Mouse (Mus musculus) olfactory bulb, adult 2 months (tissue): Measurements from ENCODE around the gene Klf13.

Source experiments
- CTCF ChIP-seq: fragments of 200-500 bp; IDR thresholded peaks from 2 replicates; pipeline ENCODE4 v1.5.1; 2012; ENCODE audit warnings: low read depth, mild to moderate bottlenecking, low read length, moderate library complexity; ENCODE audit not compliant: insufficient read depth
- POLR2A ChIP-seq: fragments of 200-500 bp; IDR thresholded peaks from 2 replicates; pipeline ENCODE4 v1.6.1; 2012; ENCODE audit warnings: mild to moderate bottlenecking, low read depth, low read length, moderate library complexity; ENCODE audit not compliant: insufficient read depth

DNA sequence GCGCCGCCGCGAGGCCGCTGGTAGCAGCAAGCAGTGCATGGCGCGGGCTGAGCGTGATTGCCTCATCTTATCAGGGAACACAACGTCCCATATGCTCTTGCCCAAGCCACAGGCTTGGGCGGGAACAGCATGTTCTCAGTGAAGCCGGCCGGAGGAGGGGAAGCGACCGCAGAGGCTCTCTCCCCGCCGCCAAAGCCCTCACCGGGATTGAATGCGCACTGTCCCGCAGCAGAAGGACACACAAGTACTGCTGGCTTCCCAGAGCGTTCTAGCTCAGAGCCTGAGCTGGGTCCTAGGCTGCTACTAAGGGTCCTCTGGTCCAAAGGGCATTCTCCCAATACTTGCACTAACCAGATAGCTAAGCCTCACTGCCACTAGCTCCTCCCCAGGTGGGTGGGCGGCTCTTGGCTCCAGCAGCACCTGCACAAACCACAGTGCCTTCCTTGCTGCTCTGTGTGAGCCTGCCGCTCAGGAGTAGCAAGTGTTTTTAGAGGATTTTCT is 41.7 kb downstream of the Klf13 start:
- TF ChIP-seq CTCF (no peak), POLR2A (peak; percentile 27; the same call in 1 of the 2 replicates)
